Mouse (Mus musculus): ENCODE data around the gene Txlna. TPM values are rescaled to one million over a fixed set of nuclear protein-coding genes. Genes with fewer than 3 reads are reported as not detected.

Txlna gene
- polyA plus RNA-seq, 1 experiment from 2014 or later, result 94.4 TPM

GRCm38 (mm10) chr4:129609139-129609631, 31.7 kb downstream of the Txlna start:
- Histone ChIP-seq H3K36me3 (ENCODE audit: insufficient read depth, low read length) (peaks cover 37% of the 10 kb centered on the region), H3K27ac (ENCODE audit: low read length) (no peak overlapping the region), H3K9me3 (ENCODE audit: low read length) (no peaks in the 10 kb centered on the region), H3K4me3 (ENCODE audit: low read length) (no peak overlapping the region), H3K27me3 (ENCODE audit: insufficient read depth, low read length) (no peaks in the 10 kb centered on the region), H3K9ac (replicated peaks; ENCODE audit: low read length) (no peak overlapping the region), H3K4me2 (replicated peaks; ENCODE audit: low read depth, low read length) (no peak overlapping the region), H3K4me1 (ENCODE audit: insufficient read depth, low read length) (no peaks in the 10 kb centered on the region)
- 80% methylated on average over 12 of the region's 12 CpGs for WGBS
- peak; percentile 24; the same call in 1 of the 2 replicates for ATAC-seq (ENCODE audit: low FRiP score, low TSS enrichment)

- peak; percentile 88 for ATAC-seq (ENCODE audit: low FRiP score, low TSS enrichment)
- WGBS, result 34% methylated on average over 7 of the region's 7 CpGs
- no peaks in the 10 kb centered on the region for H3K27me3 ChIP-seq (ENCODE audit: insufficient read depth, low read length)
- H3K4me3 ChIP-seq (ENCODE audit: low read length), result no peak overlapping the region
- no peak overlapping the region for H3K9ac ChIP-seq (replicated peaks; ENCODE audit: low read length)
- H3K4me1 ChIP-seq (ENCODE audit: insufficient read depth, low read length), result 0 out of 2 replicates have a peak, but pooled peaks cover 2% of the 10 kb centered on the region
- no peaks in the 10 kb centered on the region for H3K9me3 ChIP-seq (ENCODE audit: low read length)
- H3K27ac ChIP-seq (ENCODE audit: low read length), result 0 out of 2 replicates have a peak overlapping the region, but pooled peaks have one; percentile 27
- H3K4me2 ChIP-seq (replicated peaks; ENCODE audit: low read depth, low read length), result no peak overlapping the region
- H3K36me3 ChIP-seq (ENCODE audit: insufficient read depth, low read length), result peaks cover 43% of the 10 kb centered on the region
Measured at GRCm38 (mm10) chr4:129608426-129609025, 32.3 kb downstream of the Txlna start.

GRCm38 (mm10) chr4:129600233-129601158, 40.4 kb downstream of the Txlna start, which contains the start of the genes Eif3i and Tmem234:
Gene Eif3i (minus strand): TSS chr4:129600648.
Gene Tmem234 (plus strand): TSS chr4:129600668.
- ATAC-seq (ENCODE audit: low FRiP score, low TSS enrichment), result peak; percentile 93
- Histone ChIP-seq H3K27me3 (ENCODE audit: insufficient read depth, low read length) (no peaks in the 10 kb centered on the region), H3K9me3 (ENCODE audit: low read length) (no peaks in the 10 kb centered on the region), H3K27ac (ENCODE audit: low read length) (peak within 1 kb of the TSS; percentile 51), H3K4me3 (ENCODE audit: low read length) (peak within 1 kb of the TSS; percentile 98), H3K4me1 (ENCODE audit: insufficient read depth, low read length) (peaks cover 18% of the 10 kb centered on the region), H3K36me3 (ENCODE audit: insufficient read depth, low read length) (peaks cover 26% of the 10 kb centered on the region), H3K4me2 (replicated peaks; ENCODE audit: low read depth, low read length) (peak within 1 kb of the TSS; percentile 80), H3K9ac (replicated peaks; ENCODE audit: low read length) (peak within 1 kb of the TSS; percentile 95)
- WGBS, result under 1% methylated on average over 67 of the region's 74 CpGs

- H3K36me3 ChIP-seq (ENCODE audit: insufficient read depth, low read length), result peaks cover 34% of the 10 kb centered on the region
- no peak overlapping the region for H3K27ac ChIP-seq (ENCODE audit: low read length)
- peaks cover 13% of the 10 kb centered on the region for H3K4me1 ChIP-seq (ENCODE audit: insufficient read depth, low read length)
- no peaks in the 10 kb centered on the region for H3K9me3 ChIP-seq (ENCODE audit: low read length)
- no peaks in the 10 kb centered on the region for H3K27me3 ChIP-seq (ENCODE audit: insufficient read depth, low read length)
- ATAC-seq (ENCODE audit: low FRiP score, low TSS enrichment), result no peak
- 71% methylated on average over 4 of the region's 4 CpGs for WGBS
- no peak overlapping the region for H3K4me2 ChIP-seq (replicated peaks; ENCODE audit: low read depth, low read length)
- no peak overlapping the region for H3K4me3 ChIP-seq (ENCODE audit: low read length)
- no peak overlapping the region for H3K9ac ChIP-seq (replicated peaks; ENCODE audit: low read length)
Measured at GRCm38 (mm10) chr4:129588865-129589264, 52.0 kb downstream of the Txlna start.

GRCm38 (mm10) chr4:129586943-129587342, 53.9 kb downstream of the Txlna start:
- Histone ChIP-seq H3K4me1 (ENCODE audit: insufficient read depth, low read length) (peaks cover 13% of the 10 kb centered on the region), H3K4me2 (replicated peaks; ENCODE audit: low read depth, low read length) (no peak overlapping the region), H3K9me3 (ENCODE audit: low read length) (no peaks in the 10 kb centered on the region), H3K4me3 (ENCODE audit: low read length) (no peak overlapping the region), H3K27ac (ENCODE audit: low read length) (peak overlapping the region; percentile 58), H3K36me3 (ENCODE audit: insufficient read depth, low read length) (peaks cover 17% of the 10 kb centered on the region), H3K9ac (replicated peaks; ENCODE audit: low read length) (no peak overlapping the region), H3K27me3 (ENCODE audit: insufficient read depth, low read length) (no peaks in the 10 kb centered on the region)
- 0 out of 2 replicates have a peak, but pooled peaks have one; percentile 37 for ATAC-seq (ENCODE audit: low FRiP score, low TSS enrichment)
- WGBS, result 24% methylated on average over 1 of the region's 1 CpGs

GRCm38 (mm10) chr4:129585773-129586172, 55.1 kb downstream of the Txlna start:
- Histone ChIP-seq H3K4me1 (ENCODE audit: insufficient read depth, low read length) (peaks cover 13% of the 10 kb centered on the region), H3K27me3 (ENCODE audit: insufficient read depth, low read length) (no peaks in the 10 kb centered on the region), H3K4me2 (replicated peaks; ENCODE audit: low read depth, low read length) (peak overlapping the region; percentile 81), H3K4me3 (ENCODE audit: low read length) (peak overlapping the region; percentile 59), H3K27ac (ENCODE audit: low read length) (peak overlapping the region; percentile 84; the same call in 1 of the 2 replicates), H3K9me3 (ENCODE audit: low read length) (no peaks in the 10 kb centered on the region), H3K9ac (replicated peaks; ENCODE audit: low read length) (peak overlapping the region; percentile 72), H3K36me3 (ENCODE audit: insufficient read depth, low read length) (peaks cover 7% of the 10 kb centered on the region)
- WGBS, result 63% methylated on average over 9 of the region's 9 CpGs
- ATAC-seq (ENCODE audit: low FRiP score, low TSS enrichment), result no peak

- H3K4me1 ChIP-seq (ENCODE audit: insufficient read depth, low read length), result peaks cover 16% of the 10 kb centered on the region
- H3K36me3 ChIP-seq (ENCODE audit: insufficient read depth, low read length), result no peaks in the 10 kb centered on the region
- H3K9ac ChIP-seq (replicated peaks; ENCODE audit: low read length), result peak overlapping the region; percentile 72
- H3K27me3 ChIP-seq (ENCODE audit: insufficient read depth, low read length), result no peaks in the 10 kb centered on the region
- no peaks in the 10 kb centered on the region for H3K9me3 ChIP-seq (ENCODE audit: low read length)
- ATAC-seq (ENCODE audit: low FRiP score, low TSS enrichment), result peak; percentile 83
- peak overlapping the region; percentile 84 for H3K27ac ChIP-seq (ENCODE audit: low read length)
- 2% methylated on average over 36 of the region's 36 CpGs for WGBS
- peak overlapping the region; percentile 59 for H3K4me3 ChIP-seq (ENCODE audit: low read length)
- H3K4me2 ChIP-seq (replicated peaks; ENCODE audit: low read depth, low read length), result peak overlapping the region; percentile 81
Measured at GRCm38 (mm10) chr4:129584884-129585608, 55.8 kb downstream of the Txlna start.

- peak overlapping the region; percentile 81 for H3K4me2 ChIP-seq (replicated peaks; ENCODE audit: low read depth, low read length)
- H3K4me1 ChIP-seq (ENCODE audit: insufficient read depth, low read length), result peaks cover 16% of the 10 kb centered on the region
- peak overlapping the region; percentile 72 for H3K9ac ChIP-seq (replicated peaks; ENCODE audit: low read length)
- no peaks in the 10 kb centered on the region for H3K36me3 ChIP-seq (ENCODE audit: insufficient read depth, low read length)
- 71% methylated on average over 1 of the region's 1 CpGs for WGBS
- H3K27me3 ChIP-seq (ENCODE audit: insufficient read depth, low read length), result no peaks in the 10 kb centered on the region
- H3K9me3 ChIP-seq (ENCODE audit: low read length), result no peaks in the 10 kb centered on the region
- ATAC-seq (ENCODE audit: low FRiP score, low TSS enrichment), result no peak
- peak overlapping the region; percentile 59 for H3K4me3 ChIP-seq (ENCODE audit: low read length)
- peak overlapping the region; percentile 84 for H3K27ac ChIP-seq (ENCODE audit: low read length)
Measured at GRCm38 (mm10) chr4:129584370-129584769, 56.5 kb downstream of the Txlna start.

- Histone ChIP-seq H3K9ac (replicated peaks; ENCODE audit: low read length) (no peak overlapping the region), H3K4me3 (ENCODE audit: low read length) (no peak overlapping the region), H3K9me3 (ENCODE audit: low read length) (no peaks in the 10 kb centered on the region), H3K27ac (ENCODE audit: low read length) (no peak overlapping the region), H3K27me3 (ENCODE audit: insufficient read depth, low read length) (no peaks in the 10 kb centered on the region), H3K4me1 (ENCODE audit: insufficient read depth, low read length) (peaks cover 18% of the 10 kb centered on the region), H3K36me3 (ENCODE audit: insufficient read depth, low read length) (no peaks in the 10 kb centered on the region), H3K4me2 (replicated peaks; ENCODE audit: low read depth, low read length) (no peak overlapping the region)
- 77% methylated on average over 1 of the region's 1 CpGs for WGBS
- ATAC-seq (ENCODE audit: low FRiP score, low TSS enrichment), result no peak
Measured at GRCm38 (mm10) chr4:129582251-129582650, 58.6 kb downstream of the Txlna start.
